Mouse (Mus musculus) E14TG2a.4 (cell line): Measurements from ENCODE around the gene Cfap45.

Experiments
- CTCF ChIP-seq: conservative IDR thresholded peaks from 2 replicates; pipeline ENCODE4 v1.5.1; 2014; ENCODE audit warnings: low read length
- NANOG ChIP-seq: IDR thresholded peaks from 2 replicates; pipeline ENCODE4 v1.6.1; 2014; ENCODE audit warnings: borderline replicate concordance, low read length, mixed read lengths
- POU5F1 ChIP-seq: IDR thresholded peaks from 2 replicates; pipeline ENCODE4 v1.6.1; 2014; ENCODE audit warnings: low read length, borderline replicate concordance

GRCm38 (mm10) chr1:172493516-172493915, 27.1 kb upstream of the Cfap45 start:
- no peak for TF ChIP-seq CTCF
- TF ChIP-seq NANOG: no peak
- no peak for TF ChIP-seq POU5F1
